Mouse (Mus musculus): ENCODE measurements around the gene Nckap5. TPM values are rescaled to one million over a fixed set of nuclear protein-coding genes. Genes with fewer than 3 reads are reported as not detected.

The Nckap5 gene
- total RNA-seq, 2 experiments from 2014 or later = 1.5 to 1.7 TPM

DNA sequence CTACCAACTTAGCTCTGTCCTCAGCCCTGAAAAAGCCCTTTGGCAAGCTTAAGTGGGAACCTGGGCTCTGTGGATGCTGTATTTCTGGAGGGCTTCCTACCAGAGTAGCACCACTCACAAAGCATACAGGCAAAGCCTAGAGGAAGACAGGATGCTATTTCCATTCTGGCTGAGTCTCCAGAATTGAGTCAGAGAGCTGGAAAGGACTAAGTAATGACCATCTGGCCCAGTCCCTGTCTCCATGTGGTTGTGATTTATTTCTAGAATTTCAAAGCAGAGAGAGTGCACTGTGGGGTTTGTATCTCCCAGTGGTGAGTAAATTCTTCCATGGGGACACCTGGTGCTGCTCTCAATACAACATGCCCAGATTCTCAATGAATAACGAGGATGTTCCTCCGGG, 174.4 kb downstream of the Nckap5 start:
- intact Hi-C loops (cut with DNase I; ENCODE audit: low total_unique reads) = no loop called here
- peak; percentile 14 for DNase-seq

DNA sequence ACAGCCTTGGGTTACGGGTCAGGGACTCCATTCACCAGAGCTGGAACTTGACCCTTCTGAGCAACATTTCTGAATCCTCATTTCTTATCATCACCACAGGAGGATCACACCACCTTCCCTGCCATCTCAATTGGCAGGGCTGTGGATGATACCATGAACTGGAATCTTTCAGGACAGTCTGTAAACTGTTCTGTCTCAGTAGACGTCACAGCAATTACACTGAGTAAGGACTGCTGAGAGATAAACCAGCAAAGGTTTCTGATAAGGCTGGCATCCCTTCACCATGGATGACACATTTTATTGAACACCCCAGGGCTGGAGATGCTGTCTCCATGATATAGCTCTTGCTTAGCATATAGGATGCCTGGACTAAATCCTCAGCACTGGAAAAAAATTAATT, 178.5 kb downstream of the Nckap5 start:
- no peak for DNase-seq
- intact Hi-C loops (cut with DNase I; ENCODE audit: low total_unique reads) = no loop called here

DNA sequence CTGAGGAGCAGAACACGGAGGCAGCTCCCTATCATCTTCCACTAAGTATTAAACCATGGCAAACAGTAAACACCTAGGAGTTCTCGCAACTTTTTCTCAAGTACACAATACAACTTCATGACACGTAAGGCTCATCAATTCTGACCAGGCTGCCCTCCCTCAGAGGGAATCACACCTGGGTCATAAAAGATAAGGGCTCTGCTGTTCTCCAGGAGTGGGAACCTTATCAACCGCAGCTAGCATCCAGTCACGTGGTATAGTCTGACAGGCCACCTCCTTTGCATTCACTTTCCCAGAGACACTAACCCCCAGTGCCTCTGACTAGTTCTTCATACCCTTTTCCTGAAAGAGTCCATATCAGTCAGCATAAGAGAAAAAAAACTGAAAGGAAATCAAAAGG, 179.8 kb downstream of the Nckap5 start:
- DNase-seq = no peak
- intact Hi-C loops (cut with DNase I; ENCODE audit: low total_unique reads) = no loop called here

DNA sequence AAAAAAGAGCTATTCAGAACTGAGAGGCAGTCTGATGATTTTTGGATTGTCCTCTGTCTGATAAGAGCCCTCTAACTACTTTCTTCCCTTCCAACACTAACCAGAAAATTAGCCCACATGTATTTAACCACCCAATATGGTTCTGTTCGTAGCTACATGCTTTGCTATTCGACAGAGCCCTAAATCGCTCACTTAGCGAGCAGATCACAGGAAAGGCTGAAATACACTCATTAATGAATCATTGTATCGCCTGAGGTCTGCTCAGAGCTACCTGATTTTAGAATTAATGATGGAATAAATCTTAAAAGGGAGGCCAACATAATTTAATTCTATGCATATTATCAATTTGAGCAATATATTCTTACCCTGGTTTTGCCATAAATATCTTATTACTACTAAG, 187.8 kb downstream of the Nckap5 start:
- intact Hi-C loops (cut with DNase I; ENCODE audit: low total_unique reads) = no loop called here
- no peak for DNase-seq

DNA sequence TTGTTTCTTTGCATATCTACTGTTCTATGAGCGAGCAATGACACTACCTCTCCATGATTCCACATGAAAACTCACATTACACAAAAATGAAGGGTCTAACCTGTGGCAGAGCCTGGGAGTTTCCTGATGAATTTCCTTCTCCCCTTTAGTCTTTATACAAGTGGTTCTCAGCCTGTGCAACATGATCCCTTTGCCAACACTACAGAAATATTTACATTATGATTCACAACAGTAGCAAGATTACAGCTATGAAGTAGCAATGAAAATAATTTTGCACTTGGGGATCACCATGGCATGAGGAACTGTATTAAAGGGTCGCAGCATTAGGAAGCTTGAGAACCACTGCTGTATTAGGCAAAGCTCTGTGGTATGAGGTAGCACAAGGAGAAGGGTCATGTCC, 191.1 kb downstream of the Nckap5 start:
- no peak for DNase-seq

DNA sequence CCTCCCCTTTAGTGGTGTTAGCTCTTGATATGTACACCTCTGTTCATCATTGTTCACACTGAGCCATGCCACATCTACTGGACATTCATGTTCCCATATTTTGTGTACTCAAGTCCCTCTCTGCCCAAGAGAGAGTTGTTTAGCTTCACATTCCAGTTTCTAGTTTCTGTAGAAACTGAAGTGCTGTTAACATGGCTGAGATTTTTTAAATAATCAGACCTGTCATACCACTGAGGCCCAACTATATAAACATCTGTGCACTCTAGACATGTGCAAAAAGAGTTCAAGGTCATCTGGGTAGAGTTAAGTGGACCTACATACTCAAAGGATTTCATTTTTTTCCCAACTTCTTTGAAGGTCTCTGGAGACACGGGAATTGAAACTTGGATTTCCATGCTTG, 193.1 kb downstream of the Nckap5 start:
- no peak for DNase-seq
- intact Hi-C loops (cut with DNase I; ENCODE audit: low total_unique reads) = no loop called here

More for the DNA sequence above, 191.1 kb downstream of the Nckap5 start:
- intact Hi-C loops (cut with DNase I; ENCODE audit: low total_unique reads) = no loop called here

DNA sequence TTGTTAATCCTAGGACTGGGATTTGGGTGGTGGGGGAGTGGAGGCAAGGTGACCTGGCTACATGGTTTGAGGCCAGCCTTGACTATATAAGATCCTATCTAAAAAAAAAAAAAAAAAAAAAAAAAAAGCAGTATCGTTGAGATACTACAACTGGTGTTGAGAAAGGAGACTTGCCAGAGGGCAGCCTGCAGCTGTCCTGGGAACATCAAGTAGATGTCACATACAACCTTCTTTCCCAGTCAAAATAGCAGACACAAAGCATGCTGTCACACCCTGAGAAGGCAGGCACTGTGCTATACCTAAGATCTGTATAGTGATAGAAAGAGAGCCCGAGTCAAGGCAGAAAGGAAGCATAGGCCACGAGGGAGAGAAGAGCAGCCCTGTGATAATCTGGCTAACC, 204.4 kb downstream of the Nckap5 start:
- DNase-seq = no peak
- intact Hi-C loops (cut with DNase I; ENCODE audit: low total_unique reads) = no loop called here

DNA sequence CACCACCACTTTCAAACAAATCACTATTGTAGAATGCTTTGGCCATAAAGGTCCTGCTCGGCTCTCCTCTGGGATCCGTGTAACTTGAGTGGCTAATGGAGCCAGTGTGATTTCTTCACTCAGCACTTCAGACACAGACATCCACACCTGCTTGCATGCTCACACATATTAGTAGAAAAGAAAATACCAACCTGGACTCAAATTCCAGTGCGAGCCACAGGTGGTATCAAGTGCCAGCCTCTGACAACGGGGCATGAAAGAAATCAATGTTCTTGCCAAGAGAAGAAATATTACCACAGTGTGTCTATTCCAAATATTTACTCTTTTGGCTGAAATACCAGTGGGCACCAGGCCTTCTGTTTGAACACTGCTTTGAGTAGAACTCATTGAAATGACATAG, 208.6 kb downstream of the Nckap5 start:
- DNase-seq = no peak
- intact Hi-C loops (cut with DNase I; ENCODE audit: low total_unique reads) = no loop called here

DNA sequence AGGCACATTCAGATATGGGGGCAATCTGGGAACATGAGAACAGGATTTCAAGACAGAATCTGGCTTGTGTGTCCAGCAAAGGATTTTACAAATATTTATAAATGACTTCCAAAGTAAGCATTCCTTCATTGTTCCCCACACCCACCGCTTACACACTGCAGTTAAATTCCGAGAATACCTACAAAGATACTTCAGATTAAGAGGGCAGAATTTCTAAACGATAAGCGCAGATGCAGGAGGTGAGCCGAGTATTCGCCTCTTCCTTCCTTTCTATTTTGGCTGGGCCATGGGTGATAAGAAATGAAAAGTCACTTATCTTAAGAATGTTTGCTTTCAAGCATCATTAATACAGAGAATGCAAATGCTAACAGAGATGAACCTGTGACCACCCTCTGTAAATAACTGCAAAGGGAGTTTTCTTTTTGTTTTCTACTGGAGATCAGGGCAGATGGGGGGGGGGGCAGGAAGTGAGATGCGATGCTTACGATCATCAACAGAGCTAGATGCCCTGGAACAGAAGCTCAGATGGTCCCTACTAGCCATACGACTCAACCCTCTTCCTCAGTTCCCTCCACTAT, 213.0 kb downstream of the Nckap5 start:
- DNase-seq = no peak
- intact Hi-C loops (cut with DNase I; ENCODE audit: low total_unique reads) = no loop called here

DNA sequence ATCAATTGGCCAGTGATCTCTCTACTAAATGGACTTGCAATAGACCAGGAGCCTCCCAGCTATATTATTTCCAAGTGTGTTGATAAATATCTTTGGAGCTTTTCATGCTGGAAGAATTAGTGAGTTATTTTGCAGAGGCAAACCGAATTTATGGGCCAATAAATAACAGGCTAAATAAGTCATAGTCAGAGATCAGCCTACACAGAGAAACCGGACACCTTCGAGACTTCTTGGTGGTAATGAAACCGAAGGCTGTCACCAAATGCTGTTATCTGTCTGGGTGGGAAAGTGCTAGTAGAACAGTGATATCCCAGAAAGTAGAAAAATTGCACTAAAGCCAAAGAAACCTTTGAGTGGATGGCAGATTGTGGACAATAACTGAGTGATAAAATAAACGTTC, 213.6 kb downstream of the Nckap5 start:
- intact Hi-C loops (cut with DNase I; ENCODE audit: low total_unique reads) = no loop called here
- DNase-seq = no peak

DNA sequence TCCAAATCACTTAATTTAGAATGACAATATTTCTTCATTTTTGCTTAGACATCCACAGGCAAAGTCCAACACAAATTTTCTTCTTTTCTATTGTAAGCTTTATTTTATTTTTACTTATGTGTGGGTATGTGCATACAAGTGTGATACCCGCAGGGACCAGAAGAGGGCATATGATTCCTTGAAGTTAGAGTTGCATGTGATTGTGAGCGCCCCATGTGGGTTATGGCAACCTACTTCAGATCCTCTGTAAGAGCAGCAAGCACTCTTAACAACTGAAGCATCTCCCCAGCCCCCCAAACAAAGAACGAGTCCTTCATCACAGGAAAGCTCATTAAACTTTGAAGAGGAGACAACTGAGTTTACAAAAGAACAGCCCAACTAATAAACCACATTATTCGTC, 217.7 kb downstream of the Nckap5 start:
- intact Hi-C loops (cut with DNase I; ENCODE audit: low total_unique reads) = no loop called here
- no peak for DNase-seq

DNA sequence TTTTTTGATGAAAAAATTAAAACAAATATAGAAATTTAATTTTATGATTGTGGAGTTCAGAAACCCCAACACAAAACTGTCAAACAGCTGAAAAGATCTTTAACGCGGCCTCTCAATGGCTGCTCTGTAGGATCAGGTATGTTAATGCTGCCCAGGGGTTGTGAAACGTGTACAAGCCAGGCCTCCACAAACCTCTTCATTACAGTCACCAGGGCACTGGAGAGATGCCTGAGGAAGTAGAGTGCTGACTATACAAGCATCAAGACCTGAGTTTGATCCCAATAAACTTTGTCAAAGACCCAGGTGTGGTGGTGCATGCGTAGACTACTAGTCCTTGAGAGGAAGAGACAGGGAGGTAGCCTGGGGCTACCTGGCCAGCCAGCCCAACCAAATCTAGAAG, 222.0 kb downstream of the Nckap5 start:
- DNase-seq = no peak
- intact Hi-C loops (cut with DNase I; ENCODE audit: low total_unique reads) = no loop called here

DNA sequence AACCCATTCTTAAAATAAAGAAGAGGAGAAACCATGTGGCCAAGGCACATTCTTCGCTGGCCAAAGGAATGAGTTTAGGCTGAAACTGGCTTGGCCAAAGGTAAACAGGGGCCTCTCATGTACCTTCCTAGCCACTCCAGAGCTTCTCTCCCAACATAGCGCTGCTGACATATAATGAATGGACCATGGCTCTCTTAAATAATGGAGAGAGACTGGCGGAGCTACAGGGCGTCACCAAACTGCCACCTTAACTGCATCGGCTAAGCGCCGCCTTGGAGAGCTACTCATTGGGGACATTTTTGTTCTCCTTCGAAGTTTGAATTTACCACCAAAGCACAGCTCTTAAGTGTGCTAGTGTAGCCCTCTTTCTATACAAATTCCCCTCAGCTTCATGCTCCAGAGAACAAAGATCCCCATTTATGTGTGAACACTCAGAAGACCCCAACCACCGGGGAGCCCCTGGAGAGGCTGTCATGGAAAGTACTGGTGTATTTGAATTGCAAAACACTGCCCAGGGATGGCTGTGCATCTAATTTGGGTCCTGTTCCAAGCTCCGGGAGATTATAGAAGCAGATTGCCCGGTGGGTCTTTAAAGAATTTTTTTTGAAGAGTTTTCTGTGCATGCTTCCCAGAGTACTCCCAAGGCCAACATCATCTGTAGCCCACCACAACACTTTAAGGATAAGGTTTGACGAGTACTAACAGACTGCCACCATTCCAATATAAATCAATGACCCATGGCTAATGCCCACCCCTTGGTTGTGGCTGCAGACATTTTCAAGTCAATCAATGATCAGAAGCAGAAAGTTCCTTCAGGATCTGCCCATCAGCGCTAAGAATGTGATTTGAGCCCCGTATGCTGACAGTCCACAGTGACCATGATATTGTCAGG, 224.2 kb downstream of the Nckap5 start:
- intact Hi-C loops (cut with DNase I; ENCODE audit: low total_unique reads) = no loop called here
- no peak for DNase-seq

DNA sequence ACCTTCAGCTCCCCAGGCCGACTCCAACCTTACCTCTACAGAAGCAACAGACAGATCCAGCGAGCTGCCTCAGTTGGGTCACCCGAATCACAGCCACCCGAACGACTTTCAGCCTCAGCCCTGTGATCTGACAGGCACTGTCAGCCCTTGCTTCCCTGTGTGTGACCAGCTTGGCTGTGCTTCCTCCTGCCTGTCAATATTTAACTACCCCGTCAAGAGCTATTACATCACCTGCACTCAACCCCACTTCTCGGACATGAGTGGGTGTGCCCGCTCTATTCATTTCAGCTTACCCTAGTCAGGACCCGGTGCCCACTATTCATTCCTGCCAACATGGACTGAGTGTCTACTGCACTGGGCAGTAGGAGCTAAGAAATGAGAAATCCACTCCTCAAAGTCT, 226.0 kb downstream of the Nckap5 start:
- no peak for DNase-seq
- intact Hi-C loops (cut with DNase I; ENCODE audit: low total_unique reads) = no loop called here

DNA sequence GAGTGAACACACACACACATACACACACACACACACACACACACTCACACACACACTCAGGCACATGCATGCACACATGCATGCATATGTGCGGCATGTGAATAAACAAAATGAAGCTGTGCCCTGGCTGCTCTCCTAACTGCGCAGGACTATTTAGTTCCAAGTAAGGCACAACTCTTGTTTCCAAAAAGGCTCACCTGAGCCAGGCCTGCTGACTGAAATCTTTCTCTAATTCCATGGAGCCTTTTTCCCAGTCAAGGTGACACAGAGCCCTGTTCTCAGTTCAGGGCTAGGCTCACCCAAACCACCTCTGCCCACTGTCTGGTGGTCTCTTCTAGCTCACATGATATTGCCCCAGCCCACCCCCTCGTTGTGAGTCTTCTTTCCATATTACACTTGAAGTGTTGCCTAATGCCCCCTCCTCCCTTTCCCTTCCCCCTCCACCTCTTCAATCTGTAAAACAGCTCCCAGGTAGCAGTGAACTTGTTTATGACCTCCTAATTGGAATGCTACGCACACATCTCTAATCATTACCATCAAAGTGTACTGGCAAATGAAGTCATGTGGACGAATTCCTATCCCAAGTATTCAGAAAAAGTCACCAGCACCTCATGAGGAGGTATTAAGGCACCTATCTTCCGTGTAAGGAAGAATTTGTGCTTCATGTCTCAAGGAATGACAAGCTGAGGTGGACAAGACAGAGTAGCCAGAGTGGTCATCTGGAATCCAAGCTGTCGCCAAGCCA, 226.7 kb downstream of the Nckap5 start:
- DNase-seq = no peak
- intact Hi-C loops (cut with DNase I; ENCODE audit: low total_unique reads) = no loop called here

DNA sequence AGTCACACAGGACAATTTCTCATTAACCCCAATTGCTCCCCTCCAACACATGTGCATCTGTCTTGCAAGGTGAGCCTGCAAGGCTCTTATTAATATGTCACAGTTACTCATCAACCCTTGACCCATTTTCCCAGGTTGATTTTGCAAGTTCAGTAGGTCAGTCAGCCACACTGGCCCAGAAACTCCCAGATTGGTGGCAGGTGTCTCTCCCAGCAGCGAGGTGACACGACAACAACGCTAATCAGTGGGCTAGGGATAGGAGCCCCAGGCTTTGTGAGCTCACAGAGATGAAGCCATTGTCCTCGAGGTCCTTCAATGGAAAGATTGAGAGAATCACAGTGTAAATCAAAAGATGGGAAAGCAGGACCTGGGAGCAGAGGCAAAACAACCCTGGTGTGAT, 230.0 kb downstream of the Nckap5 start:
- intact Hi-C loops (cut with DNase I; ENCODE audit: low total_unique reads) = no loop called here
- DNase-seq = no peak

DNA sequence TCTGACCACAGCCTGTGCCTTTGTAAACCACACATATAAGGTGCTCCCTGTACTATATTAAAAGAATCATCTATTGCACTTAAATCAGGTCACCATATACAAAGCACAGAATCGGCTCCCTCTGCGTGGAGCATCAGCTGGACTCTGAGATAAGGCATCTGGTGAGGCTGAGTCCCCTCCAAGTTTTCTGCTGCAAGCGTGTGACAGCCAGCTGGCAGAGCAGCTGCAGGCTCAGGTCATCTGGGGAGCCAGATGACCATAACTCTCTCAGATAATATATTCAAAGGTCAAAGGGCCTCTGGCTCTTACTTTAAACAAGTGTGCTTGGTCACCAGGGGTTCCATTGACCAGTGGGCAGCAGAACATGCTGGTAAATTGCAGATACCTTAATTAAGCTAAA, 233.2 kb downstream of the Nckap5 start:
- intact Hi-C loops (cut with DNase I; ENCODE audit: low total_unique reads) = no loop called here

DNA sequence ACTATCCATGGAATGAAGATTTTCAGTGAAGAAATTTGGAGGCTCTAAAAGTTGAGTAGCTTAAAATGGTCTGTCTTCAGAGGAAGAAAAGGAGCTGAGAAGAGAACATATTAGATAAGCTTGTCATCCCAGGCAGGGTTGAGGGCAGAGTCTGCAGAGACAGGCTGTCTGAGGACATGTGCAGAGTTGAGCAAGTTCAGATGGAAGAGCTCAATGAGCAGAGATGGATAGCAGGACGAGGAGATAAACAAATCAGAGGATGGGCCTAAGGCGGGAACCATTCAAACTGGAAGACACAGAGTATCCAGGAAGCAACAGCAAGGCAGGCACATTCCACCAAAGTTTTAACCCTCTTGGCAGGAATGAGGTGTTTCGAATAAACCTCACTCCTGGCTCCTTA, 235.8 kb downstream of the Nckap5 start:
- intact Hi-C loops (cut with DNase I; ENCODE audit: low total_unique reads) = no loop called here
- DNase-seq = no peak

More for the DNA sequence above, 233.2 kb downstream of the Nckap5 start:
- DNase-seq = peak; percentile 38

DNA sequence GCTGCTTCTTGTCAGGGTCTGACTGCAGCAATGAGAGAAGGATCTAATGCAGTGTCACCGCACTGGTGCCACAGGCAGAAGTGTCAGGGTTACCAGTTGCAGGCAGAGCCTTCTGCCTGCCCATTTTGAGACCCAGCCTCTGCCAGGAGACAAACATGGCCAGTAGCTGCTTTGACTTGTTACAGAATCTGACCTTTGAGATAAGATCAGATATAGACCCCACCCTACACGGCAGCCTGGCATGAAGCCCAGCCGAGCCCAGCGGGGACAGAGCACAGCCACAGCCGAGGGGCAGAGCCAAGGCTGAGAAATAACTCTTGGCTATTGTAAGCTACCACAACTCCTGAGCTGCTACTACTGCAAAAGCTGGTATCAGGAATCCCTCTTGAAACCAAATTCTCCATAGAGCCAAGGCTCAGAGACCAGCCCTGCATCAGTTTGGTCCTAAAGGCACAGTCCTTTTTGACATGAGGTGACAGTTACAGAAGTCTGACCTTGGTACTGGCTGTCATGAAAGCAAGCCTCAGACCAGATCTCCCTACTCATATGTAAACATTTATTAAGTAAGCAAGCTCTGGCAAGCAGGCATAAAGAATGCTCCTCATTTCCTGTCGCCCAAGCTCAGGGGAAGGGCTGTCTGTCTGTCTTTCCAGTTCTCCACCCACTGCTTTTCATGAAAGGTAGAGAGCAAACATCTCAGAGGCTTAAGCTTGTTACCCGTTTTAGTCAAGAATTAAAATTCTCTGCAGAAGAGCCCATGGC, 237.4 kb downstream of the Nckap5 start:
- intact Hi-C loops (cut with DNase I; ENCODE audit: low total_unique reads) = no loop called here
- peak; percentile 36 for DNase-seq

DNA sequence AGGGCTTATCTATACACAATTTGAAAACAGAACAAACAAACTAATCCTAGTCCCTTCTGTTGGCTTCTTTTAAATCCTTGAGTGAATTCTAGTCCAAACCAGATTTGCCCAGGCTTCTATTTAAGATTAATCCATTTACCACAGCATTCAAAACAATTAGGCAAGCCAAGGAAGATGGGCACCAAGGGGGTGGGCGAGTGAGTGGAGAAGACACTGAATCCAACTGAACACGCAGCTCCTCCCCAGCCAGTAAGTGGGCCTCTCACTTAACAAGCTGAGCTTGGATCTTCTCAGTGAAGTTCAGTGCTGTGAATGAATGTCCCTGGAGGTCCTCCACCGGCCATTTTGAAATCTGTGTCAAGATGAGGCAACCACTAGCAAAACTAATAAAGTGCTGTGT, 239.7 kb downstream of the Nckap5 start:
- intact Hi-C loops (cut with DNase I; ENCODE audit: low total_unique reads) = no loop called here
- DNase-seq = no peak

Measured in gastrocnemius, postnatal 14 days (tissue).